Mouse (Mus musculus): ENCODE results near the gene Dmd.
"Not testable (repeated sequence)": the region's sequence is repeated elsewhere in the genome, so short reads cannot be mapped to it uniquely, and the experiment has no call there.

Gene Dmd

DNA sequence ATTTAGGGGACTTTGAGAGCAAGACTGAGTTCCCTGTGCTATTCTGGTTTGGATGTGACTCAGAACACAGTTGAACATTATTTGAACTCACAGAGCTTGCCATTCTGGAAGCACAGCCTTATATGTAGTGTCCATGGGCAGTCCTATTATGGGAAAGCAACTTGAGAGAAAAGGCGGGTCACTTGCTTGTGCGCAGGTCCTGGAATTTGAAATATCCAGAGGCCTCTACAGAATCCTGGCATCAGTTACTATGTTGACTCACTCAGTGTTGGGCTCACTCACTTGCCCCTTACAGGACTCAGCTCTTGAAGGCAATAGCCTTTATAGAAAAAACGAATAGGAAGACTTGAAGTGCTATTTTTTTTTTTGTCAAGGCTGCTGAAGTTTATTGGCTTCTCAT lies at the start of gene Dmd:
Gene Dmd, plus strand, starts transcription at position 241 of the 400 bp plus-strand sequence.
- DNase-seq (ENCODE audit: extremely low spot score, low read depth, low spot score): no peak

DNA sequence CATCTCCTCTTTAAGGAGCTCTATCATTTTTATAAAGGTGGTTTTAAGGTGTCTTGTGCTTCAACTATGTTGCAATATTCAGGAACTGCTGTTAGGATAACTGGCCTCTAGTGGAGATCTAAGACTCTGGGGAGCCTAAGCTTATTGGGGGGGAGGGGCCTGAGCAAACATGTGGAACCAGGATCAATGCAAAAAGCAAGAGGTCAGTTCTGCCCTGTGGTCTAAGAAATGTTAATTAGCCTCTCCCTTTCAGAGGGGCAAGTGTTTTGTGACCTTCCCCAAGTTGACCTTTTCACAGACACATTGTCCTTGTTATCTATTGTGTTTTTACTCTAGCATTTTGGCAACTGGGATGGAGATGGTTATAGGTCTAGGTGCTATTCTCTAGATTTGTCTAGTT lies 47.2 kb upstream of the Dmd start:
- DNase-seq (ENCODE audit: extremely low spot score, low read depth, low spot score): no peak

DNA sequence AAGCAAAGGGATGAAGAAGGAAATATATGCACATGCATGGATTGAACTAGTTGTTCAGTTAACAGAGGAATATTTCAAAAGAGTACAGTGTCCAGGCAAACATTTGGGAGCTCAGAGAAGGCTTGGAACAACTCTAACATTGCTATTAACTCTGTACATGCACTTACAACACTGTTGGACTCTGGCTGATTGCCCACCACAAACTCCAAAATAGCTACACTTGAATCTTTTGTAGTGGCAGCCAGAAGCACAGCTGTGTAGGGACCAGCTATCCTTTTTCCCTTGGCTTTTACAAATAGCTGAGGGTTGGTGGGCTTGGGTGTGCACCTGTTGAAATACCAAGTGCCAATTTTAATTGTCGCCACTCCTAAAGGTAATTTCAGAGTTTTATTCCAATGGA lies 39.0 kb downstream of the Dmd start:
- no peak for DNase-seq (ENCODE audit: extremely low spot score, low read depth, low spot score)

DNA sequence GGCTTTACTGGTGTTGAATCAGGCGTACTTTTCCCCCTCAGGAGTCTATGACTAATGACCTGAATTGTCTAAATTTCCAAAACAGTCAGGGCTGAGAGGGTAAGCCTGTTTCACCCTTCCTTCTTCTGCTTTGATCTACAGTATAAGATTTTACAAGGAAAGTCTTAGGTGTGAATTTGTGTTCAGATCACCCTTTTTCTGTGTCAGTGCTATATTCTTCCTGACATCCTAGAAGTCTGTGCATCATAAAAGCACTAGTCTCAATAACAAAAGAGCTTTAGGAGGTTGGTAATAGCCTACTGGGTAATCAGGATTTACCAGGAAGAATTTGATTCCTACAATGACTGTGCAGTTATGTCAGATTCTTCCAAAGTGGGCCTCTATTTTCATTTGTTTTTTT lies 101.5 kb downstream of the Dmd start:
- DNase-seq (ENCODE audit: extremely low spot score, low read depth, low spot score): no peak

DNA sequence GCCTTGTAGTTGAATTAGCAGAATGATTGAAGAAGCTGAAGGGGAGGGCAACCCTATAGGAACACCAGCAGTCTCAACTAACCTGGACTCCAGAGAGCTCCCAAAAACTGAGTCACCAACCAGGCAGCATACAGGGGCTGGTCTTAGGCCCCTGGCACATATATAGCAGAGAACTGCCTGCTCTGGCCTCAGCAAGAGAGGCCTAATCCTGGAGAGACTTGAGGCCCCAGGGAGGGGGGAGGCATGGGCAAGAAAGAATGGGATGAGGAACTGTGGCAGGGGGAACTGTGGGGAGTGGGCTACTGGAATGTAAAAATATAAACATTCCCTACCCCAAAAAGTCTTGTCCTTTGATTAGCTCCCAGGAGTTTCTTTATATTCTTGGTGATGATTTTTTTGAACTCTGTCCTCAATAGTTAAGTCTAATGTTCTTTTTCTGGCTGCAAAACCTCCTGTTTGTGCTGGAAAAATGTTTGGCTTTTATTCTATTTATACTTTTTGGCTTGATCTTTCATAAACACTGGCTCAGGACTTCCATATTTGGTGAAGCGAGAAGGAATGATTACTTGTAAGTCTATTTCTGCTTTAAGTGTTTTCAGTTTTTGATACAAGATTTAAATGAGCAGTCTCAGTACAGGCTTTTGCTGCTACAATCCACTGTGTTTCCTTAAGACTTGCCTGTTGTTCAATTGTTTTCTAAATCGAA lies 167.7 kb downstream of the Dmd start:
- no peak for DNase-seq (ENCODE audit: extremely low spot score, low read depth, low spot score)

DNA sequence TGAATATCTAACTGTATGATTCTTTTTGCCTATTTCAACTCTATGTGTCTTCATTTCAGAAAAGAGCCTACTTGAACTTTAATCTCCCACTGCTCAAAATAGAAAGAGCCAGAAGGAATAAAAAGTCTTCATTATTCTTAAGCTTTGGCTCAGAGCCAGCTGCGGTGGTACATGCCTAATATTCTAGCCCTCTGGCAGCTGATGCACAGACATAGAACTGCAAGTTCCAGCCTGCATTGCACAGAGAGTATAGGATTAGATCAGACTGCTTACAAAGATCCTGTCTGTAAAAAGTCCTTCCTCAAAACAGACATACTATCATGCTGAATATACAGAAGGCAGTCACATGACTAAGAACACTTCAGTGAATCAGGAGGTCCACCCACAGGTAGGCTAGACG lies 168.5 kb downstream of the Dmd start:
- DNase-seq (ENCODE audit: extremely low spot score, low read depth, low spot score): no peak

DNA sequence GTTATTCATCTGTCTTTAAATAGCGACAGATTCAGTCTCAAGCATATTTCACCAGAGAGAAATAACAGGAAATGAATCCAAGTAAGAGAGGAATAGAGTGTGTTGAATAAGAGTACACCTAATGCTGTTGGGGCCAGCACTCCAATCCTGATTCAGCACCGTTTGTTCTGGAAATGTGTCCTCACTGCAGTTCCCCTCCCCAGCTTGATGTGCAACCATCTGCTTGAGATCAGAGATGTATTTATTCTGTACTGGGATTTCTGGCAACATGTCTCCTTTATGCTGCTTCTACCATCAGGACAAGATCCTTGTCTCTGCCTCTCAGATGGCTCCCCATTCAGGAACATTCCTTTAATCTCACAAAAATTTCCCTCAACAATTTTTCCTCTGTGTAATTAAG lies 271.9 kb downstream of the Dmd start:
- DNase-seq (ENCODE audit: extremely low spot score, low read depth, low spot score): no peak

DNA sequence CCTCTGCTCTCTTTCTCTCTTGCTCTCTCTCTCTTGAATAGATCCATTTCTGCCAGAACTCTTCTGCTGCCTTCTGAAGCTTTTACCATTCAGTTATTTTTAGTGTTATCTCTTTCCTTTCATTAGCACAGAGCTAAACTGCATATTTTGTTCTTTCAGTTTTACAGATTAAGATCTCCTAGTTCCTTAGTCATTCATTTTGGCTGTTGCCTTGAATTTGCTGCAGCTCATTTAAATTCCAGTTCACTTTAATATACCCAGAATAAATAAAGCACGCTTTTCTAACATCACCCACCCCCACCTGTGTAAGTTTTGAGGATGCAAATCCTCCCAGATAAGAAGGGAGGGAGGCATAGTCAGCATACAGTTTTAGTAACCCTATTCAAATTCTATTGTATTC lies 272.4 kb downstream of the Dmd start:
- no peak for DNase-seq (ENCODE audit: extremely low spot score, low read depth, low spot score)

DNA sequence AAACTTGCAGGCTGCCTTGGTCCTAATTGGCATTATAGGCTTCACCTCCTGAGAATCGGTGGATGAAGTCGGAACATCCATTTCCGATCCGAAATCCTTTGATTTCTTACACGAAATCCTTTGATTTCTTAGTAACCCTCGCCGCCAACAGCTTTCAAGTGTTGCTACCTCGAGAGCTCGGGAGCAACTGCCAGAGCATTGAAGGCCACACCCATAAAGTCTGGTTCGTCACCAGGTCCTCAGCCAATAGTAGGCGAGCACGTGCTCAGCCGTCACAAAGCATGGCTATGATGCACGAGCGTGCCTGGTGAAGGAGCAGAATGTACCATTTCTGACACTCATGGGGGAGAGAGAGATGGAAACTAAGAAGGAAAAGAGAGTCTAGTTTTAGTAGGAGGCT lies 538.9 kb downstream of the Dmd start, which contains the start of gene Tsga8:
Gene Tsga8, minus strand, starts transcription at position 327 of the 400 bp plus-strand sequence.
- DNase-seq (ENCODE audit: extremely low spot score, low read depth, low spot score): no peak

DNA sequence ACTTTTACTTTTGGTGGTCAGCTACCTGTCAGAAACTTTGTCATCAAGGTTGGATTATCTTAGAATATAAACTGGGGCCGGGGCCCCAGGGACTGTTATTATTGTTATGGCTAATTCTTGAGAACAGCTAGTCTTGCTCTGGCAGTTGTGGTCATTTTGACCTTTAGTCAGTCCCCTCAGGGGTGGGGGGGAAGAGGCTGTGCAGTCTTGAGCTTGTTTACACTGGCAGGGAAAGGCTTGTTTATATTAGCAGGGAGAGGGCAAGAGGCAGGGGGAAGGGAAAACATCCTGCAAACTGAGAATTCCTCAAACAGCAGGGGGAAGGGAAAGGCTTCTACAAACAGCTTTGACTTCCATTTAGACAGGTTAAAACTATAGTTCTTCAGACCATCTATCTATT lies 726.3 kb downstream of the Dmd start:
- no peak for DNase-seq (ENCODE audit: extremely low spot score, low read depth, low spot score)

DNA sequence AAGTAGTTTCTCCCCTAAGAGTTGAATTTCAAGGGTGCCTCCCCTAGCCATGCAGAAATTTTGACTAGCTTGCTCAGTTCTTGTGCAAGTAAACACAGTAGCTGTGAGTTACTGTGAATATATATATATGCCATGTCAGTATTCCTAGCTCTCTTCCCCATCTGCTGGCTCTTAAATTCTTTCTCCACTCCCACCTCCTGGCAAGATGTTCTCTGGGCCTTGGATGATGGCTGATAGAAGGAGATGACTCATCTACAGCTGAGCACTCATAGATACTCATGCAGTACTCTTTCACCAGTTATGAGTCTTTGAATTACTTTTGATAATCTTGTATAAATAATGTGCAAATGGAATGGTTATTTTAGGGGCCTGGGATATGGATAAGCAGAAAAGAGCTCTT lies 737.9 kb downstream of the Dmd start:
- DNase-seq (ENCODE audit: extremely low spot score, low read depth, low spot score): no peak

DNA sequence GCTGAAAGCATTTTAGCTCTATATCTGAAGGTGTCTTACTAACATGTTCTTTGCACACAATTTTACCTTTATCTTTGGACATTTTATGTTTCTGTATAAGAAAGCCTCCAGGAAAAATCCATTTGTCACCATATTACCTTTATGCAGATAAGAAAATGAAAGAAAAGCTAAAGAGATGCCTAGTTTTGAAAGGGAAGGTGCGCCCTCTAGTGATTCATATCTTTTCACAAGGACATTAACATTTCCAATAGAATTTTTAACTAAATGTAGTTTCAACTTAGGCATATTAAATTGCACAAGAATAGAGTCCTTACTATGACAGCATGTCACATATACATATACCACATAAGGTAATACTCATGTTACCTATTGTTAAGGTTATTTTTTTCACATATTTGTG lies 791.9 kb downstream of the Dmd start:
- no peak for DNase-seq (ENCODE audit: extremely low spot score, low read depth, low spot score)

DNA sequence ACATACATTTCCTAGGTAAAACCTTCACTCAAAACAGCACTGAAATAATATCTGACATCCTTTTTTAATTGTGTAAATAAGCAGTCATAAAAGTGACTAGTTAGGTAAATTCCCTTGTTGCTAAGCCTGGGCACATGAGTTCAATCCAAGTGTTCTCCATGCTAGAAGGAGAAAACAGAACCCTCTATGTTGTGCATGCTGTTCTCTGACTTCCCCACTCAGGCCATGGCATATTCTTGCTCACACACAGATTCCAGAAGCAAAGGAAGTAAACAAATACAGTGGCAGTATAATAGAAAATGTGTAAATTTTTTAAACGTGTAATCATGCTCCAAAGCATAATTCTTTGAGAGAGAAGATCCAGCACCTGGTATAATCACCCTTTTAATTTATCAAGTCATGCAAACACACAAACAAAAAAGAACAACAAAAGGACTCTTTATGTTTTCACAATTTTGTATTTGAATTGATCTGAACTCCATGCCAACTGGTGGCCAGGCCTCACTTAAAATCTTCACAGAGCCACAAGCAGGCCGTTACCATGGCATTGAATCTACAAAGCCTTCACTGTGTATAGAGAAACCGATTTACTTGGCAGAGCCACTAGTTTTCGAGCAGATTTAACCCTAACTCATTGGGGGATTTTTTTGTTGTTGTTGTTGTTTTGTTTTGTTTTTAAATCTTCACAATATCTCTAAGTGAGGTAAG lies 797.8 kb downstream of the Dmd start:
- DNase-seq (ENCODE audit: extremely low spot score, low read depth, low spot score): no peak

DNA sequence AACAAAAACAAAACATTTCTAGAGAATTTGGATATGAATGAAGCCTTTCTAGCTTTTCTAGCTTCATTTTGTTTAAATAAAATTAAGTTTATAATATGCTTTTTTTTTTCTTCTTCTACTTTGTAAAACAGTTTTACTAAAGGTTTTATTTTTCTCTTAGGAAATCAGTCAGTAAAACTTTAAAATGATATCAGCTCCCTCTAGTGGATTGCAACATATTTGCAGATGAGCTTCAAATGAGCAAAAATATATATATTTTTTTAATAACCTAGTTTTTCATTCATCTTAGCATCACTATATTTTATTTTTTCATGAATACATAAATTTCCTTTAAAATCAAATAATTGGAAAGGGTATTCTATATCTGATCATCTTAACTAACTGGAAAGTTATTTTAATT lies 838.7 kb downstream of the Dmd start:
- DNase-seq (ENCODE audit: extremely low spot score, low read depth, low spot score): no peak

DNA sequence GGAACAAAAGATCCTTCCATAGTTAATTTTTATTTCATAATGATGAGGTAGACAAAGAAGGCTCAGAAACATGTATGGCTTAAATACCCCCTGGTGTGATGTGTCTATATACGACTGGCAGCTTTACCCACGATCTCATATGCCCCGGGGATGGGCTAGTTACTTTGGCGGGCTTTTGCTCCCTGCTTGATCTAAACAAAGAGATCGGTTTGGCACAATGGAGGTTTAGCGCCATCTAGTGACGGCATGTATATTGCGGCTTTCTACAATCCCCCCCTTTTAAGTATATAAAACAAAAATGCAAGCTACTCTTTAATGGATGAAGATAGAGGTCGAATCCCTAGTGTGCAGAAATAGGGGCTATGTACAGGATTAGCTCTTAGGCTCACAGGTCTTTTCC lies 918.8 kb downstream of the Dmd start:
- not testable (repeated sequence) for DNase-seq (ENCODE audit: extremely low spot score, low read depth, low spot score)

DNA sequence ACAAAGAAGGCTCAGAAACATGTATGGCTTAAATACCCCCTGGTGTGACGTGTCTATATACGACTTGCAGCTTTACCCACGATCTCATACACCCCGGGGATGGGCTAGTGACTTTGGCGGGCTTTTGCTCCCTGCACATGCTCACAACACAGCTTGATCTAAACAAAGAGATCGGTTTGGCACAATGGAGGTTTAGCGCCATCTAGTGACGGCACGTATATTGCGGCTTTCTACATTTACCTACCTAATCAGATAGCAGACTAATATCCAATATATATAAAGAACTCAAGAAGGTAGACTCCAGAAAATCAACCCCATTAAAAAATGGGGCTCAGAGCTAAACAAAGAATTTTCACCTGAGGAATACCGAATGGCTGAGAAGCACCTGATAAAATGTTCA lies 926.7 kb downstream of the Dmd start:
- peak; percentile 26 for DNase-seq (ENCODE audit: extremely low spot score, low read depth, low spot score)

DNA sequence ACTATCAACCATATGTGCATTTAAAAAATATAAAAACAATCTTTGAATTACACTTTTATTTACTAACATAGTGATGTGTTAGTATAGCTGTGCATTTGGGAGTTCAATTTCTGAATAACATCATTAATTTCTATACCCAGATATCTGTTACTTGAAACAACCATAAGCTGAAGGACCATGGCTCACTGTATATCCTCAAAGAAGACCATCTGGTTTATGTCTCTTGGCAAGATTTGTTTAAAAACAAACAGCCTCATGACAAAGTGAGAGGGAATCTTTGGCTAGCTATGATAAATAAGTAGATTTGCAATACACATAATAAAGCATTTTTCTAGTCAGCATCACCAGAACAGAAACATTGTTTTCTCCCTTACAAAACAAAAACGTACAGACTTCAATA lies 1027.2 kb downstream of the Dmd start:
- DNase-seq (ENCODE audit: extremely low spot score, low read depth, low spot score): no peak

DNA sequence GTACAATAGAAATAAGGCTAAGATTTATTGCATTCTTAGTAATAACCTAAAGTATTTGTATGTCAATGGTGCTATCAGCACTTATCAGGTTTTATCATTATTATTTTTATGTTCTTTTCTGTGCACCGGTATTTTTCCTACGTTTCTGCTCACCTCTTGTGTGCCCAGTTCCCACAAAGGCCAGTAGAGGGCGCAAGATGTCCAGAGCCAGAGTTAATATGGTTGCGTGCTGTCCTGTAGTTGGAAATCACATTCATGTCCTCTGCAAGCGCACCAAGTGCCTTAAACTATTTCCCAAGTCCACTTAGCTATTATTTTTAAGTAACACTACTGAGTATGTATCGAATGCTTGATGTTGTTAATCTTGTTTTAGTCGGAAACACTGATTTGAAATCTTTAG lies 1052.6 kb downstream of the Dmd start:
- no peak for DNase-seq (ENCODE audit: extremely low spot score, low read depth, low spot score)

DNA sequence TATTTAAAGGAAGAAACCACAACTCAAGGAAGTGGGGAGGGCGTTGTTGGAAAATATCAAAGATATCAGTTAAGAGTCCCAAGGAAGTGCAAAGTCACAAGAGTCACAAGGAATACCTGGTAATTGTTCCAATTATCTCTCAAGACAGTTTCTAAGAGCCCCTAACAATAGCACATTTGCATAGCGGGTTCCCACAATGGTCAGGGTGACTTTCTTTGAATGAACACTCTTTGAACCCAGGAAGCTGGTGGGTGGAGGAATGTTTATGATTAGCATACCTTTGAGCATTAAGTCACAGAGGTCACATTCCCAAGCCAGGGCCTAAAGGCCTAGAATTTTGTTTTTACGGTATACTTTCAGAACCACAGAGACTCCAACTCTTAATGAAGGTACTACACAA lies 1113.8 kb downstream of the Dmd start:
- DNase-seq (ENCODE audit: extremely low spot score, low read depth, low spot score): not testable (repeated sequence)

DNA sequence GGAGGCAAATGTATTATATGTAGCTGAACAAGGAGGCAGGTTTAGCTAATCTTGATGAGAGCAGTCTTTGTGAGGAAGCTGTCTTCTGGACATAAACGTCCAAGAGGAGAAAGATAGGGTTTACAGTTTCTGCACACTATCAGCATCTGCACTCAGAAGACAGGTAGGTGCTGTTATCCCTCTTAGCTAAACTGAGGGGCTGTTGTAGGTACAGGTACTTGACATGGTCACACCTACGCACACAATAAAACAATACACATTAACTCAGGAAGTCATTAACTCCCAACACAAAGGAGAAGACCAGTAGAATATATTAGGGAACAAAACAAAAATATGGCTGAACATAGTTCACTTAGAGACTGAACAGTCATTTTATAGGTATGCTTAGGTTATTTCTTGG lies 1217.2 kb downstream of the Dmd start:
- no peak for DNase-seq (ENCODE audit: extremely low spot score, low read depth, low spot score)

DNA sequence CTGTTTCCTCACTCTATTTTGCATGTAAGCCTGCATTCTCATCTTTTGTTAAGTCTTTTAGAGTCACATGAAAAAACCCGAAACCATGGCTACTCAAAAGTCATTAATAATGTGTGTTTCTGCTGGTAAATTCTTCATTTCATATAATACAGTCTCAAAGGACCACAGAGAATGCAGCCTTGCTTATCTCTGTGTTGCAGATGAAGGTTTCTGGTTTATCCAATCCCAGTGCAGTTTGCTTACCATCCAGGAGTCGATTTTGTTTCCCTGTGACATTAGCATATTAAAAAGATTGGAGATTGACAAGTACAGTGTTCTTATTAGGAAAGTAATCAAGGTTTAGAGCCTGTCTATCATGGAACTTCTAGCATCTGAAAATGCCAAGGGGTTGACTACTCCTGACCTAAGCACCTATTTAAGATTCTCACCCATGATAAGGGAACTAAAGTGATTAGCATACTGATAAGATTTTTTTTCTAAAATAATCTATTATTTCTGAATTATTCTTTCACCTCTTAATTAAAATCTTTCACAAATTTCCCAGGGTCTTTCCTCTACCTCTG lies 1292.7 kb downstream of the Dmd start:
- no peak for DNase-seq (ENCODE audit: extremely low spot score, low read depth, low spot score)

DNA sequence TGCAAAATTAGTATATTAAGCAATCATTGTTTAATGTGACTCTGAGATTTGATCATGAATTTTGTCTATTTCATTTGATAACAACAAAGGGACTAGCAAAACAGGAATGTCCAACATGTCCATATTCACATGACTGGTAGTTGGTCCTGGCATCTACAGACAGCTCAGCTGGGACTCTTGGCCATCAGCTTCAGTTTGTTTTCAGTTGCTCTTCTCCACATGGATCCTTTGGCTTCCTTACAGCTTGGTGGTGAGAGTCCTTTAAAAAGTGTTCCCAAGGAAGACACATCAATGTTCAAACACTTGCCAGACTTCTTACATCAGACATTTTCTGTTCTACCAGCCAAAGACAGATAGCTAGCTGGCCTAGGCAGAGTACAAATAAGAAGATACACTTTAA lies 1381.9 kb downstream of the Dmd start:
- DNase-seq (ENCODE audit: extremely low spot score, low read depth, low spot score): no peak
